Mouse (Mus musculus) monocyte, adult 59 days (primary cell): ENCODE results near the gene Zfp354b. TPM values are rescaled to one million over a fixed set of nuclear protein-coding genes. Genes with fewer than 3 reads are reported as not detected.

Experiments
- total RNA-seq, 2 experiments: library from RNA; stranded (reverse); gene quantifications; one replicate each; pipeline ENCODE4 v1.2.4; 2023

Gene Zfp354b
- not detected for total RNA-seq

DNA sequence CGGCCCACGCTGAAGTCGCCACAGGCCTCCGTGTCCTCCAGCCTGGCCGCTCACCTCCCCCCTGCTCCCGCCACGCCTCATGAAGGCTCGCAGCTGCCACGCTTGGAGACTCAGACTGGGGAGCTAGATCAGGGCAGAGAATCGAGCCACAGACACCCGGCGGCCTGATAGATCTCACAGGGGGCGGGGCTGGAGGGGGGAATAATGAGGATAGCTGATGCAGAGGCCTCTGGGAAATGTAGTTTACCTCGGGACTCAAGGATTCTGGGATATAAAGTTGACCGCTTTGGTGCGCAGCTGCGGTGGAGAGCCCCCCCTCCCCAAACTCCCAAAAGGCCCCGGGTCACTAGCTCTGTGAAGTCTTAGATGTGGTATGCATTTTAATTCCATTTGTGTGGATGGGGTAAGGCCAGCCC, at the start of gene Zfp354b:
Zfp354b (minus strand) TSS at position 183 of the 416 bp plus-strand sequence.

GRCm38 (mm10) chr11:50966230-50966629, 34.8 kb upstream of the Zfp354b start, which contains the start of gene Olfr1378:
Gene Olfr1378 (plus strand): TSS chr11:50966530.

GRCm38 (mm10) chr11:50953665-50954064, 22.2 kb upstream of the Zfp354b start, which contains the start of gene Prop1:
Gene Prop1 (minus strand): TSS chr11:50953765.

GRCm38 (mm10) chr11:50943506-50943905, 12.1 kb upstream of the Zfp354b start, which contains the start of gene 4933414I15Rik:
Gene 4933414I15Rik (minus strand): TSS chr11:50943765.

GRCm38 (mm10) chr11:50915671-50916320, 15.6 kb downstream of the Zfp354b start, which contains the start of gene Zfp2:
Gene Zfp2 (minus strand): TSS chr11:50916165.

DNA sequence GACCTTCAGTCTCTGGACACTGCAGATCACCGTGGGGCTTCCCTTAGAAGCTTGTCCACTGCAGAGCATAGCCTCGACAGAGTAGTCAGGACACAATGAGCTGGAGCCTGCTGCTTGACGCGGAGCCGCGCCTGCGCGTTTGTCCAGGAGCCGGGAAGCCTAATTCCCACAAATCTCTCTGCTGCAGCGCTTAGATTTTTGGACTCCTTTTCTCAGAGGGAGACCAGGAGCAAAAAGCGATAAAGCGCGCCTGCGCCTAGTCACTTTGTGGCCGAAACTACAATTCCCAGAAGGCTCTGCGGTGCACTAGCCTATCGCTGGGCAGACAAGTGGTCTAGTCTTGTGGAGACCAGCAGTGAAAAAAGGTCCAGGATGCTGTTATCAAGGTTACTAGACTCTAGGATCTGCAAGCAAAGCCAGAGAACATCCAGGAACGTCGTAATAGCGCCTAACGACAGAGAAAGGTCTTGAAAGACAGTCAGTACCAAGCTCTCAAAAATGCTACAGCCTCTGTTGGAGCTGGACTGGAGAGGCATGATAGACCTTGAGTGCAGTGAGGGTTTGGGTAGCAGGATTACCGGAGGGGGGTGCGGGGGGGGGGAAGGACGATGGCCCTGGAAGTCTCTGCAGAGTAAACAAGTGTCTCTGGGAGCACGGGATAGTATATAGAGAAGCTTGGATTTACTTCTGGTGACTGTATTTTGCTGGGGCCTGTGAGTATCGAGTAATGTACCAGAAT, 43.9 kb downstream of the Zfp354b start, which contains the start of gene Zfp454:
Zfp454 (minus strand) TSS at position 262 of the 739 bp plus-strand sequence.

Other genes with a start within 250 kb of the Zfp354b start
- under 1 TPM; 0.50 to 0.88 TPM for gene Zfp354c, start 103.9 kb downstream of the Zfp354b start, total RNA-seq
- not detected for gene Zfp879, start 90.1 kb downstream of the Zfp354b start, total RNA-seq
- not detected for gene Grm6, start 80.9 kb downstream of the Zfp354b start, total RNA-seq
- gene Zfp454, start 44.0 kb downstream of the Zfp354b start, total RNA-seq = not detected
- under 1 TPM; 0.50 to 0.52 TPM for gene Zfp2, start 15.5 kb downstream of the Zfp354b start, total RNA-seq
- not detected for gene 4933414I15Rik, start 12.1 kb upstream of the Zfp354b start, total RNA-seq
- not detected for gene Prop1, start 22.1 kb upstream of the Zfp354b start, total RNA-seq
- not detected for gene Olfr1378, start 34.9 kb upstream of the Zfp354b start, total RNA-seq
- gene Olfr1377, start 50.3 kb upstream of the Zfp354b start, total RNA-seq = not detected
- gene Olfr51, start 72.0 kb upstream of the Zfp354b start, total RNA-seq = not detected
- not detected for gene Olfr54, start 82.6 kb upstream of the Zfp354b start, total RNA-seq
- gene Olfr1375, start 116.5 kb upstream of the Zfp354b start, total RNA-seq = not detected
- not detected for gene Zfp354a, start 127.6 kb upstream of the Zfp354b start, total RNA-seq